Mouse (Mus musculus): ENCODE measurements around the gene Acbd3. TPM values are rescaled to one million over a fixed set of nuclear protein-coding genes. Genes with fewer than 3 reads are reported as not detected.

The Acbd3 gene
- polyA plus RNA-seq, 1 experiment = 16.1 TPM

- 93% methylated on average over 8 of the region's 8 CpGs for WGBS
- no peak overlapping the region for H3K27ac ChIP-seq (ENCODE audit: control insufficient read depth, insufficient read depth, low read depth, low read length, poor library complexity)
- H3K4me3 ChIP-seq (replicated peaks; ENCODE audit: control insufficient read depth, low read depth, low read length) = no peak overlapping the region
- H3K4me1 ChIP-seq (ENCODE audit: control insufficient read depth, insufficient read depth, low read length) = no peaks in the 10 kb centered on the region; the same call in 1 of the 2 replicates
- TF ChIP-seq POLR2A (IDR thresholded peaks at IDR 0.05; ENCODE audit: borderline replicate concordance, control insufficient read depth, low read depth, low read length) (no peak), CTCF (IDR thresholded peaks at IDR 0.05; ENCODE audit: control insufficient read depth, insufficient read depth, low read length) (no peak)
Observed at GRCm38 (mm10) chr1:180780291-180780690, 54.4 kb downstream of the Acbd3 start.

- Histone ChIP-seq H3K4me1 (ENCODE audit: control insufficient read depth, insufficient read depth, low read length) (no peaks in the 10 kb centered on the region; the same call in 1 of the 2 replicates), H3K4me3 (replicated peaks; ENCODE audit: control insufficient read depth, low read depth, low read length) (no peak overlapping the region), H3K27ac (ENCODE audit: control insufficient read depth, insufficient read depth, low read depth, low read length, poor library complexity) (no peak overlapping the region)
- WGBS = 82% methylated on average over 5 of the region's 5 CpGs
- TF ChIP-seq POLR2A (IDR thresholded peaks at IDR 0.05; ENCODE audit: borderline replicate concordance, control insufficient read depth, low read depth, low read length) (no peak), CTCF (IDR thresholded peaks at IDR 0.05; ENCODE audit: control insufficient read depth, insufficient read depth, low read length) (no peak)
Observed at GRCm38 (mm10) chr1:180781250-180781649, 55.4 kb downstream of the Acbd3 start.

GRCm38 (mm10) chr1:180782906-180783579 lies 57.2 kb downstream of the Acbd3 start:
- Histone ChIP-seq H3K4me3 (replicated peaks; ENCODE audit: control insufficient read depth, low read depth, low read length) (no peak overlapping the region), H3K4me1 (ENCODE audit: control insufficient read depth, insufficient read depth, low read length) (no peaks in the 10 kb centered on the region), H3K27ac (ENCODE audit: control insufficient read depth, insufficient read depth, low read depth, low read length, poor library complexity) (no peak overlapping the region)
- WGBS = 72% methylated on average over 9 of the region's 9 CpGs
- TF ChIP-seq POLR2A (IDR thresholded peaks at IDR 0.05; ENCODE audit: borderline replicate concordance, control insufficient read depth, low read depth, low read length) (no peak), CTCF (IDR thresholded peaks at IDR 0.05; ENCODE audit: control insufficient read depth, insufficient read depth, low read length) (no peak)

GRCm38 (mm10) chr1:180783580-180783928 lies 57.7 kb downstream of the Acbd3 start:
- TF ChIP-seq POLR2A (IDR thresholded peaks at IDR 0.05; ENCODE audit: borderline replicate concordance, control insufficient read depth, low read depth, low read length) (no peak), CTCF (IDR thresholded peaks at IDR 0.05; ENCODE audit: control insufficient read depth, insufficient read depth, low read length) (no peak)
- H3K27ac ChIP-seq (ENCODE audit: control insufficient read depth, insufficient read depth, low read depth, low read length, poor library complexity) = no peak overlapping the region
- H3K4me3 ChIP-seq (replicated peaks; ENCODE audit: control insufficient read depth, low read depth, low read length) = no peak overlapping the region
- H3K4me1 ChIP-seq (ENCODE audit: control insufficient read depth, insufficient read depth, low read length) = no peaks in the 10 kb centered on the region
- WGBS = 66% methylated on average over 3 of the region's 3 CpGs

GRCm38 (mm10) chr1:180791821-180792480 lies 66.1 kb downstream of the Acbd3 start:
- peaks cover 1% of the 10 kb centered on the region for H3K4me1 ChIP-seq (ENCODE audit: control insufficient read depth, insufficient read depth, low read length)
- H3K27ac ChIP-seq (ENCODE audit: control insufficient read depth, insufficient read depth, low read depth, low read length, poor library complexity) = no peak overlapping the region
- no peak for TF ChIP-seq POLR2A (IDR thresholded peaks at IDR 0.05; ENCODE audit: borderline replicate concordance, control insufficient read depth, low read depth, low read length)
- no peak for TF ChIP-seq CTCF (IDR thresholded peaks at IDR 0.05; ENCODE audit: control insufficient read depth, insufficient read depth, low read length)
- H3K4me3 ChIP-seq (replicated peaks; ENCODE audit: control insufficient read depth, low read depth, low read length) = no peak overlapping the region
- WGBS = 55% methylated on average over 14 of the region's 14 CpGs

DNA sequence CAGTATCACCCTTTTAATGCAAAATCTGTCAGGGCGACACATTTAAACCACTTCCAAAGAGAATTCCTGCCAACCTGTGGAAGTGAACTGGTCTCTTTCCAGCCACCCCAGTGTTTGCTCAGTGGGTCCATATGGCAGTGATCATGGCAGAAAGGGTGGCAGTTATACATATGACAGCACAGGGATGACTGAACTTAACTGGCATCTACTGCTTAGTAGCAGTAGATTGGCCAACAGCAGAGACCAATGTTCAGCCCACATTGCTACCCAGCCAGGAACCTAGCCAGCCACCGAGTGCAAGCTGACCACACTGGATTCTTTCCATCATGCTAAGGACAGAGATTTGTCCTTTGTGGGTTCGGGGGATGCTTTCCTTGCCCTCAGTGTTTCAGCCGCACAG lies 67.0 kb downstream of the Acbd3 start:
- Histone ChIP-seq H3K27ac (ENCODE audit: control insufficient read depth, insufficient read depth, low read depth, low read length, poor library complexity) (no peak overlapping the region), H3K4me3 (replicated peaks; ENCODE audit: control insufficient read depth, low read depth, low read length) (no peak overlapping the region), H3K4me1 (ENCODE audit: control insufficient read depth, insufficient read depth, low read length) (peaks cover 1% of the 10 kb centered on the region)
- WGBS = 57% methylated on average over 4 of the region's 4 CpGs
- TF ChIP-seq CTCF (IDR thresholded peaks at IDR 0.05; ENCODE audit: control insufficient read depth, insufficient read depth, low read length) (no peak), POLR2A (IDR thresholded peaks at IDR 0.05; ENCODE audit: borderline replicate concordance, control insufficient read depth, low read depth, low read length) (no peak)

DNA sequence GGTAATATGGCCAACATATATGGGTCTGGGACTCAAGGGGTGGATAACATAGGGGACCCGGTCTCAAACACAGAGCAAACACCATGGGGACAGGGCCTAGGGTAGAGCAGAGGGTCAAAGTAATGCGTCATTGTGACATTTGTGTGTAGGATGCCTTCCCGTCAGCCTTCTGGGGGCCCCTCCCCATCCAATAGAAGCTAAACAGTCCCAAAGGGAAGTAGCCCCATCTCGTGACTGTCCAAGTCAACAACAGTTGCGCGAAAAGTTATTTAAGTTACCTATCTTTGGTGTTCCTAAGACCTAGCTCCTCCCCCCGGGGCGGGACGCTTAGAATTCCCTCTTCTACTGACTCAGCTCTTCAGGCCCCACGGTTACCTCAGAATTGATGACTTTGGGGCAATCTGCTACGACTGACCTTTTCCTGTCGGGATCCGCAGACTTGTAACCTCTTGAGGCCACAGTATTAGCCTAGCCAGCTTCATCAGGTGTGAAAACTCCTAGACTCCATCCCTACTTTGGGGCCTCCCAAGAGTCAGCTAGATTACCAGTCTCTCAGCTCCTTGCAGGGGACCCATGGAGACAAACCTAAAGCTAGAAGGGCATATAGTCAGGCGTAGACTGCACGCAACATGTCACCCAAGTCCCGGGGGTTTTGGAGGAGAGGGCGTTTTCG lies 67.7 kb downstream of the Acbd3 start:
- peaks cover 1% of the 10 kb centered on the region for H3K4me1 ChIP-seq (ENCODE audit: control insufficient read depth, insufficient read depth, low read length)
- TF ChIP-seq CTCF (IDR thresholded peaks at IDR 0.05; ENCODE audit: control insufficient read depth, insufficient read depth, low read length) = peak; percentile 31; the same call in 1 of the 2 replicates
- TF ChIP-seq POLR2A (IDR thresholded peaks at IDR 0.05; ENCODE audit: borderline replicate concordance, control insufficient read depth, low read depth, low read length) = no peak
- 10% methylated on average over 18 of the region's 18 CpGs for WGBS
- H3K4me3 ChIP-seq (replicated peaks; ENCODE audit: control insufficient read depth, low read depth, low read length) = no peak overlapping the region
- no peak overlapping the region for H3K27ac ChIP-seq (ENCODE audit: control insufficient read depth, insufficient read depth, low read depth, low read length, poor library complexity)

DNA sequence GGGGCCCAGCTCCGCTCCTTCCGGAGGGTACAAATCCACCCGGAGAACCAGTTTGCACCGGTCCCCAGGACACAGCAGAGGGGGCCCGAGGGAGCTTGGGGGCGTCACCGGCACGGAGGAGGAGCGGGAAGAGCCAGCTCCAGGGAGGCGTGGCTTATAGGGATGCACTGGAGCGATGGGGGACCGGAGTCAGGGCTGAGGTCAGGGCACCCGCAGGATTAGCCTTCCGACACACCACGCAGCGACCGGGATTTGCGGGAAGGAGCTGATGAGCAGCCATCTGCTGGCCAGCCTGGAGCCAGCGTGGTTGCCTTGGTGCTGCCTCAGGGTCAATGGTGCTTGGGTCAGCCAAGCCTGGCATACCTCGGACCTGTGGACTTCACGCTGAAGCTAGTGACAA lies 68.3 kb downstream of the Acbd3 start:
- WGBS = 13% methylated on average over 21 of the region's 21 CpGs
- no peak for TF ChIP-seq CTCF (IDR thresholded peaks at IDR 0.05; ENCODE audit: control insufficient read depth, insufficient read depth, low read length)
- TF ChIP-seq POLR2A (IDR thresholded peaks at IDR 0.05; ENCODE audit: borderline replicate concordance, control insufficient read depth, low read depth, low read length) = no peak

More for the DNA sequence above, 68.3 kb downstream of the Acbd3 start:
- Histone ChIP-seq H3K4me3 (replicated peaks; ENCODE audit: control insufficient read depth, low read depth, low read length) (no peak overlapping the region), H3K4me1 (ENCODE audit: control insufficient read depth, insufficient read depth, low read length) (peaks cover 1% of the 10 kb centered on the region), H3K27ac (ENCODE audit: control insufficient read depth, insufficient read depth, low read depth, low read length, poor library complexity) (no peak overlapping the region)
